Mouse (Mus musculus): ENCODE measurements around the gene Catsper2. TPM values are rescaled to one million over a fixed set of nuclear protein-coding genes. Genes with fewer than 3 reads are reported as not detected.
"Not testable (repeated sequence)": the region's sequence is repeated elsewhere in the genome, so short reads cannot be mapped to it uniquely, and the experiment has no call there.

The Catsper2 gene
- polyA plus RNA-seq, 1 experiment, result 8.6 TPM

- no peak for DNase-seq (ENCODE audit: extremely low spot score in 1 of 2, low spot score in 1 of 2)
Measured at GRCm38 (mm10) chr2:121439746-121440145, 26.2 kb upstream of the Catsper2 start.

- DNase-seq (ENCODE audit: extremely low spot score in 1 of 2, low spot score in 1 of 2), result no peak
Measured at GRCm38 (mm10) chr2:121434854-121435253, 21.3 kb upstream of the Catsper2 start.

DNA sequence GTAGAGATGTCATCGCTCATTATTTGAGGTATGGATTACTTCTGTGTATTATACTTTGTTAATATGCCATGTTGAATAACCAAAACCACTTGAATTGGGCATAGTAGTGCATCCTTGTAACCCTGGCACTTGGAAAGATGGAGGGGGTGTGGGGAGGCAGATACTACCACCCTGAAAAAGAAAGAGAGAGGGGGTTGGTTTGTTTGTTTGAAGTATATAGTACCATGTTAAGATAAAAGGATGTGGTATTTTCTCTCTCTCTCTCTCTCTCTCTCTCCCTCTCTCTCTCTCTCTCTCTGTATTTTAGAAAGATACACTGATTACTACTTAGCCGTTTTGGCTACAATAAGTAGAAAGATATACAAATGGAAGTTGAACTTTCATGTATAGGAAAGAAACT, 12.3 kb upstream of the Catsper2 start:
- DNase-seq (ENCODE audit: extremely low spot score in 1 of 2, low spot score in 1 of 2), result no peak

GRCm38 (mm10) chr2:121423166-121423565, 9.6 kb upstream of the Catsper2 start:
- no peak for DNase-seq (ENCODE audit: extremely low spot score in 1 of 2, low spot score in 1 of 2)

DNA sequence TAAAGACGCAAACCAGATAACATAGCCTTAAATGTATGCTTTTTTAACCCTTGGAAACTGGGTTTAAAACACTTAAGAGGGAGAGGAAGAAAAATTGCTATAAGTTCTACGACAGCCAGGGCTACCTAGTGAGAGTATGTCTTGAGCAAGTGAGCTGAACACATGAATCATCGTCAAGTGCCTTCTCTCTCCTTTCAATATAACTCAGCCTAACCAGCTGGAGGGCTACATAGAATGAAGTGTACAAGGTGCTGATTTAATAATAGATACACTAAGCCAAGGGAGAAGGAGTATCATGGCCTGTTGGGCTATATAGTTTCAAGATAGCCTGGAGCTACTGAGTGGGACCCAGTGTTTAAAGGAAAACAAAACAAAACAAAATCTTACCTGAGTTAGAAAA, 4.9 kb upstream of the Catsper2 start:
- DNase-seq (ENCODE audit: extremely low spot score in 1 of 2, low spot score in 1 of 2), result no peak

DNA sequence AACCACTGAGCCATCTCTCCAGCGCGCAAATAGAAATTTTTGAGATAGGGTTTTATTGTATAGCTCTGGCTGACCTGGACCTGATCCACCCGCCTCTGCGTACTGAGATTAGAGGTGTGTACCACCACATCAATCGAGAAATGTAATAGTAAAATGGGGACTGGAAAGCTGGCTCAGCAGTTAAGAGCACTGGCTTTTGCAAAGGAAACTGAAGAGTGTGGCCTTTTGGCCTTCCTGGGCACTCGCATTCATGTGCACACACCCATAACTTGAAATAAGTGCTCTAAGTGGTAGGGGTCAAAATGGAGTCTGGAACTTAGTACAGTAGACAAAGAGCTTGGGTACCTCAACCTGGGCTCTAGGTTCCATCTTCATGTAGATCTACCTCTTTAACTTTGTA, 2.8 kb upstream of the Catsper2 start:
- no peak for DNase-seq (ENCODE audit: extremely low spot score in 1 of 2, low spot score in 1 of 2)

GRCm38 (mm10) chr2:121415591-121415990, 2.0 kb upstream of the Catsper2 start:
- DNase-seq (ENCODE audit: extremely low spot score in 1 of 2, low spot score in 1 of 2), result peak in 1 of 2 experiments; percentile 42

- DNase-seq (ENCODE audit: extremely low spot score in 1 of 2, low spot score in 1 of 2), result no peak
Measured at GRCm38 (mm10) chr2:121415103-121415502, 1.5 kb upstream of the Catsper2 start.

DNA sequence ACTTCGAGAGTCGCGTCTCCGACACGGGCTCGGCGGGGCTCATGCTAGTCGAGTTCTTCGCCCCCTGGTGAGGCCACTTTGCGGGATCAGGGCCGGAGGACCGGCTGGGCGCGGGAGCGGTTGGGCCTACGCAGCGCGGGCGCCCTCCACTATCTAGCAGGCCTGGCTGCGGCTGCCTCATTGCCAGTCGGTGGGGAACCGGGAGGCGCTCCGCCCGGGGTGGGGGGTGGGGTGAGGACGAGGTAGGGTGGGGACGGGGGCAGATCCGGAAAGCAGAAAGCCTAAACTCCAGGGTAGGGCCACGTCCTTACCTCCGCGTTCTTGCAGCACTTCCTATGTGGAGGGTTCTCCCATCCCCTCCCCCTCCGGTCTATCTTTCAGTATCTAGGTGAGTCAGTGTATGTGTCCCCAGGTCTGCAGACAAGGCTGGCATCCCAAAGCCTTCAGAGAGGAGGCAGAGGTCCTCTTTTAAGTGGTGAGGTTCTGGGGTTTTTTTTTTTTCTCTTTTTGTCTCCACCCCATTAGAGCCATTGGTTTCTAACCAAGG, 620 bp upstream of the Catsper2 start:
- DNase-seq (ENCODE audit: extremely low spot score in 1 of 2, low spot score in 1 of 2), result peak in 1 of 2 experiments; percentile 44

DNA sequence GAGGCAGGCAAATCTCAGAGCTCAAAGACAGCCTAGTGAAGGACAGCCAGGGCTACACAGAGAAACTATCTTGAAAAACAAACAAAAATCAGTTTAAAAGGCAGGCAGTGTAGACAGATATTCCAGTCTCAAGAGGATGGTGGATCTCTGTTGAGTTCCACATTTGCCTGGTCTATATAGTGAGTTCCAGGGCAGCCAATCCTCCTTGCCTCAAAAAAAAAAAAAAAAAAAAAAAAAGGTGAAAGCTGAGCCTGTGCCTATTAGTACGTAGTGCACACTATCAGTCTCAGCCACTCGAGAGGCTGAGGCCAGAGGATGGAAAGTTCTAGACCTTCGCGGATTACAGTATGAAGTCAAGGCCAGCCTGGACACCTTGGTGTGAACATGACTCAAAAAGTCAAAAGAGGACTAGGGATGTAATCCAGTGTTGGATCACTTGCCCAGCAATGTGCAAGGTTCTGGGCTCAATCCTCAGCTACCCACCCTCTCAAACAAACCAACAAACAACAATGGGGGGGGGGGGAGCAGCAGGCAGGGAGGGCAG, 677 bp downstream of the Catsper2 start:
- no peak for DNase-seq (ENCODE audit: extremely low spot score in 1 of 2, low spot score in 1 of 2)

DNA sequence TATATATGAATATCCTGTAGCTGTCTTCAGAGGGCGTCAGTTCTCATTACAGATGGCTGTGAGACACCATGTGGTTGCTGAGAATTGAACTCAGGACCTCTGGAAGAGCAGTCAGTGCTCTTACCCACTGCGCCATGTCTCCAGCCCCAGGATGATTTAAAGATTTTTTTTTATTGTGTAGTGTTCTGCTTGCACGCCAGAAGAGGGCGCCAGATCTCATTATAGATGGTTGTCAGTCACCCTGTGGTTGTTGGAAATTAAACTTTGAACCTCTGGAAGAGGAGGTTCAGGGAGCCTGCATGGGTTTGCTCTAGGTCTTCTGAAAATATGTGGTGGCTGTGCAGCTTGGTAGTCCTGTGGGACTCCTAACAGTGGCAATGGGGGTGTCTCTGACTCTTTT, 5.4 kb downstream of the Catsper2 start:
- DNase-seq (ENCODE audit: extremely low spot score in 1 of 2, low spot score in 1 of 2), result peak in 1 of 2 experiments; percentile 20

DNA sequence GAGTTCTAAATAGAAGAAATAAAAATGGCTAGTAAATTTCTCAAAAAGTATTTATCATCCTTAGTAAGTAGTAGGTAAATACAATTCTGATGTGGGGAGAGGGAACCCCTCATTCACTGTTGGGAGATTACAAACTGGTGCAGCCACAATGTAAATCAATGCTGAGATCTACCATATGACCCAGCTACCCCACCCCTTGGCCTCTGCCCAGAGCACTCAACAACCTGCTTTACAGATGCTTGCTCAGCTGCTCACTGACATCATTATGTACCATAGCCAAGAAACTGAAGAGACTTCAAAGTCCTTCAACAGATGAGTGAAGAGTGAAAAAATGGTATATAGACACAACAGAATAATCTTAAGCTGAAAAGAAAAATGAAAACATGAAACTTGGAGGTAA, 10.3 kb downstream of the Catsper2 start:
- DNase-seq (ENCODE audit: extremely low spot score in 1 of 2, low spot score in 1 of 2), result no peak

- DNase-seq (ENCODE audit: extremely low spot score in 1 of 2, low spot score in 1 of 2), result peak; percentile 25 to 97
Measured at GRCm38 (mm10) chr2:121396624-121397023, 17.0 kb downstream of the Catsper2 start.

GRCm38 (mm10) chr2:121386961-121387575, 26.5 kb downstream of the Catsper2 start, which contains the start of gene Strc:
Gene Strc, minus strand, starts transcription at chr2:121387168.
- not testable (repeated sequence) for DNase-seq (ENCODE audit: extremely low spot score in 1 of 2, low spot score in 1 of 2)

DNA sequence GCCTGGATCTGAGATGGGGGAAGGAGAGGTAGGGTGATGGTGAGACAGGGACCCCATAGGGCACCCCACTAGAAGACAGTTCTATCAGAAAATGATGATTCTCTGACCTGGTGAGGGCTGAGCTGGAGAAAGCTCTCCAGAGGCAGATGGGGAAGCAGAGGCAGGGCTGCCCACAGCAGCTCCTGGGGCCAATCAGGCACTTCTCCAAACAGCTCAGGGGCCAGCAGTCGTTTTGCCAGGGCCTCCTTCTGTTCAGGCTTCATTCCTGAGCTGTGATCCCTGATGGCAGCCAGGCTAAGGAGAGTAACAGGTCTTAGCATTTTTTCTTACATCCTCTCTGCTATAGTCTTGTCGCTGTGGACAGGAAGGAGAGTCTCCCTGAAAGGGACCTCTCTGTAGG, 38.8 kb downstream of the Catsper2 start:
- DNase-seq (ENCODE audit: extremely low spot score in 1 of 2, low spot score in 1 of 2), result no peak

DNA sequence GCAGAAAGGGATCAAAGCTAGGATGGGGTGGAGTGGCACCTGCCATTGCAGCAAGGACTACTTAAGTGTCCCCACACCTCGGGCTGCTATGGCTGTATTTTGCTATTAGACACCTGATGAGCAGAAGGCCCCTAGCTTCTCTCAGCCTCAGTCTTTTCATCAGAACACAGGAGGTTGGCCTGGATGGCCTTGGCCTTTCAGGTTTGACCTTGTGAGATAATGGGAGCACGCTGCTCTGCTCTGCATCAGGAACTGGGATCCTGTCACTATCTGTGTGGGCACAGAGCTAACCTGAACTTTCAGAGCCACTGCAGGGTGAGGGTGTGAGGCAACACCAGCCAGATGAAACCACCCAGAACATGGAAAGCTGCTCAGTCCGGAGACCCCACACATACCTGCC, 41.3 kb downstream of the Catsper2 start:
- DNase-seq (ENCODE audit: extremely low spot score in 1 of 2, low spot score in 1 of 2), result no peak

DNA sequence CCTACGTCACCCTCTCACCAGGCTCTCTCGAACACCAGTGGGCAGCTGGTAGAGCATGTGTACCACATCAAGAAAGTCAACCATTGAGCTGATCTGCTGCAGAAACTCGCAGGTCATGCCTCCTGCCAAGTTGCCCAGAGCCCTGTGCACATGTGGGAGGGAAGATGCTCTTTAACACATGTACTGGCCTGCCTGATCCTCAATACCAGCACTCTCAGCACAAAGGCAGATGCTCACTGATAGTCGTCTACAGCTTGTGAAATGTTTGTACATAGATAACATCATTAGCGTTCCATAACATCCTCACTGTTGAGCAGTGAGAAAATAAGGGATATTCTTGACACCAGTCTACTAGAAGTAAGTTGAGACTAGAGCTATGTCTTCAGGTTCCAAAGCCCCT, 42.7 kb downstream of the Catsper2 start:
- no peak for DNase-seq (ENCODE audit: extremely low spot score in 1 of 2, low spot score in 1 of 2)

DNA sequence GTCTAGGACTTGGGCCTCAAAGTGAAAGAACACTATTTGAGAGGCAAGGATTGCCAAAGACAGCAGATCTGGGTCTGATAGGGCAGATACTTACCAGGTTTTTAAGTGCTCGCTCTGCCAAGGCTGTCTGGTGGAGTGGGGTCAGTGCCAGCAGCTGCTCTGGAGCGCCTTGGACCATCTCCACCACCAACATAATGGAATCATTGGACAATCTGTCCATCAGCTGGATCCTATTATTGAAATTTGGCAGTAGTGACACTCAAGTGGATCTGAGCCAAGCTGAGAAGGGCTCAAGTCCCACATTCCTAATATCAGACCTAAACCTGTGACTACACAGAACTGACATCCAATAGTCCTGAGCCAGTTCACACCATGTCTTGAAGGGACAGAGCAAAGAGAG, 44.8 kb downstream of the Catsper2 start:
- DNase-seq (ENCODE audit: extremely low spot score in 1 of 2, low spot score in 1 of 2), result no peak

GRCm38 (mm10) chr2:121363656-121364055, 49.9 kb downstream of the Catsper2 start:
- DNase-seq (ENCODE audit: extremely low spot score in 1 of 2, low spot score in 1 of 2), result peak in 1 of 2 experiments; percentile 57

DNA sequence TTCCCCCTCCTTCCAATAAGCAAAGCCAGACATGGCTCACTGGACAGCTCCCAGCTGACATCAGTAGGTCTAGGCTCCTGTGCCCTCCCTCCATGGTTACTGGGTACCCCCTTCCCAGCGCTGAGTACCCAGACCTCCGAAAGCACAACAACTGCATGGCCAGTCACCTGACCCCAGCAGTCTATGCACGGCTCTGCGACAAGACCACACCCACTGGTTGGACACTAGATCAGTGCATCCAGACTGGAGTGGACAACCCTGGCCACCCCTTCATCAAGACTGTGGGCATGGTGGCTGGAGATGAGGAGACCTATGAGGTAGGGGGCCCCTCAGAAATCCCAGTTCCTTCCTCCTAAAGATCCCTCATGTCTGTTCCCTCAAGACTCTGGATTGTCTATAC, 54.1 kb downstream of the Catsper2 start:
- DNase-seq (ENCODE audit: extremely low spot score in 1 of 2, low spot score in 1 of 2), result no peak

DNA sequence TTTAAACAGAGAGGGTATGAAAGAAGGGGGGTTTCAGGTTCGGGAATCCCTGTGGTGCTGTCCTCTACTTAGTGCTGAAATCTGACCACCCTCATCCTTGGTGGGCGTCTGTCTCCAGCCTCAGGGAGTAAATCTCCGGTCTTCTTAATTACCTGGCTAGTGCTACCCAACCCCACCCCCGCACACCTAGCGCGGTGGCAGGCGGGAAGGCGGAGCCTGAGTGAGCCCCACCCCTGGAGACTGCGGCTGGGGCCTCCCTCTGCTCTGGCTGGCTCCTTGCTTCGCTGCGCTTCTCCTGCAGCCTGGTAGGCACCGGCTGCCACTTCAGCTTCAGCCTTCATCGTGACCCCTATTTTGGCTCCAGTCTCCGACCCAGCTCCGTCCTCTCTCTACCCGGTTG, 55.2 kb downstream of the Catsper2 start:
- peak; percentile 79 to 92 for DNase-seq (ENCODE audit: extremely low spot score in 1 of 2, low spot score in 1 of 2)

- no peak for DNase-seq (ENCODE audit: extremely low spot score in 1 of 2, low spot score in 1 of 2)
Measured at GRCm38 (mm10) chr2:121357961-121358360, 55.6 kb downstream of the Catsper2 start.

Measured in frontal cortex, adult 2 months (tissue).